Mouse (Mus musculus) neural tube, embryonic 14.5 days (tissue): ENCODE results near the gene Epp13. TPM values are rescaled to one million over a fixed set of nuclear protein-coding genes. Genes with fewer than 3 reads are reported as not detected.

Experiments
- ATAC-seq: fragments of 200-750 bp; cut with Nextera tagmentation; 2 replicates; pipeline ENCODE4 v1.8.0; 2017; ENCODE audit warnings: low read depth, mild to moderate bottlenecking, moderate TSS enrichment, moderate library complexity
- H3K27ac ChIP-seq: fragments of 300-500 bp; sonication (generic); 2 replicates; pipeline ENCODE4 v1.5.1; 2014; ENCODE audit warnings: low read depth, mild to moderate bottlenecking, control low read depth, low read length, moderate library complexity, mixed read lengths
- H3K27me3 ChIP-seq: fragments of 300-500 bp; sonication (generic); 2 replicates; pipeline ENCODE4 v1.6.1; 2014; ENCODE audit warnings: low read length; ENCODE audit not compliant: control insufficient read depth, insufficient read depth
- H3K36me3 ChIP-seq: fragments of 300-500 bp; sonication (generic); 2 replicates; pipeline ENCODE4 v1.6.1; 2014; ENCODE audit warnings: low read length, mixed read lengths; ENCODE audit not compliant: control insufficient read depth, insufficient read depth
- H3K4me1 ChIP-seq: fragments of 300-500 bp; sonication (generic); 2 replicates; pipeline ENCODE4 v1.6.1; 2014; ENCODE audit warnings: low read length; ENCODE audit not compliant: control insufficient read depth, insufficient read depth
- H3K4me2 ChIP-seq: fragments of 300-500 bp; sonication (generic); 2 replicates; pipeline ENCODE4 v1.6.1; 2014; ENCODE audit warnings: mild to moderate bottlenecking, low read depth, low read length, control low read depth
- H3K4me3 ChIP-seq: fragments of 300-500 bp; sonication (generic); 2 replicates; pipeline ENCODE4 v1.5.1; 2014; ENCODE audit warnings: low read depth, low read length, control low read depth, mixed read lengths
- H3K9ac ChIP-seq: fragments of 300-500 bp; sonication (generic); replicated peaks from 2 replicates; pipeline ENCODE4 v1.6.1; 2014; ENCODE audit warnings: low read depth, mild to moderate bottlenecking, control low read depth, low read length, mixed read lengths
- H3K9me3 ChIP-seq: fragments of 300-500 bp; sonication (generic); 2 replicates; pipeline ENCODE4 v1.6.1; 2016; ENCODE audit warnings: low read length; ENCODE audit not compliant: control insufficient read depth
- WGBS: fragments of 180-500 bp; shearing (Covaris S2); extraction: QIAGEN DNeasy Blood & Tissue Kit; methylation state at CpG from one replicate; pipeline ENCODE4 v1.1.7; 2014; 5-methylcytosine and 5-hydroxymethylcytosine counted together
- polyA plus RNA-seq: library from polyadenylated mRNA; unstranded; fragments of >200 nt; fragmentation: Nextera tagmentation; extraction: Ambion mirVana; gene quantifications from 2 replicates; pipeline ENCODE4 v1.2.1, GENCODE M21; 2014

Gene Epp13
- polyA plus RNA-seq, 1 experiment from 2014 or later: not detected

DNA sequence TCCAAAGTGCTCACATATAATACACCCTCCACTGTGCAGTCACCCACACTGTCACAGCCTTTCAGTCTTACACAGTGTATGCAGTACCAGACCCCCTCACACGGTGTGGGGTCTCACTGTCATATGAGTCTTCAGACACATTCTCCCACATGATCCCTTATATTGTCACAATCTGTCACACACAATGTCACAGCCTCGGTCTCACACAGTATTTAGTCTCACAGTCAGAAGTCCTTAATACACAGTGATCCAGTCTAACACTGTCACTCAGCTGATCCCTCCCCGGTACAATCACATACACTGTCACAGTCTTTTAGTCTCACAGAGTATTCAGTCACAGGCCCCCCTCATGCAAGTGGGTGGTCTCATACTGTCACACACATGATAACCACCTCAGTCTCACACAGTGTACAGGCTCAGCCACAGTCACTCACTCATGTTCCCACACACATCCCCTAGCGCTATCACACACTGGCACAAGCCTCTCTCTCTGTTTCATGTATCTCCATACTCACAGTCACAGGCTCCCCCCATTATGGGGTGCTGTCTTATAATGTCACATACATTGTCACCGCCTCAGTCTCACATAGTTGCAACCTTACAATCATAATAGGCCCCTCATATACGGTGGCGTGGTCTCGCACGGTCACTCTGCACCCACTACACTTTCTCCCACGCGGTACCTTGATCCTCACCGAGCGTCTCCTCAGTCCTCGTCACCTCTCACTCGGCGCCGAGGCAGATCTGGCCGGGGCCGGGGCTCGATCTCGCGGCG is 78.1 kb downstream of the Epp13 start:
- Histone ChIP-seq H3K36me3 (peaks cover 4% of the 10 kb centered on the region; the same call in 1 of the 2 replicates), H3K27ac (peak overlapping the region; percentile 87), H3K4me1 (peaks cover 7% of the 10 kb centered on the region), H3K9ac (peak overlapping the region; percentile 82), H3K27me3 (no peaks in the 10 kb centered on the region), H3K9me3 (no peaks in the 10 kb centered on the region), H3K4me2 (peak overlapping the region; percentile 48), H3K4me3 (peak overlapping the region; percentile 58)
- 15% methylated on average over 23 of the region's 23 CpGs for WGBS
- ATAC-seq: peak; percentile 83

DNA sequence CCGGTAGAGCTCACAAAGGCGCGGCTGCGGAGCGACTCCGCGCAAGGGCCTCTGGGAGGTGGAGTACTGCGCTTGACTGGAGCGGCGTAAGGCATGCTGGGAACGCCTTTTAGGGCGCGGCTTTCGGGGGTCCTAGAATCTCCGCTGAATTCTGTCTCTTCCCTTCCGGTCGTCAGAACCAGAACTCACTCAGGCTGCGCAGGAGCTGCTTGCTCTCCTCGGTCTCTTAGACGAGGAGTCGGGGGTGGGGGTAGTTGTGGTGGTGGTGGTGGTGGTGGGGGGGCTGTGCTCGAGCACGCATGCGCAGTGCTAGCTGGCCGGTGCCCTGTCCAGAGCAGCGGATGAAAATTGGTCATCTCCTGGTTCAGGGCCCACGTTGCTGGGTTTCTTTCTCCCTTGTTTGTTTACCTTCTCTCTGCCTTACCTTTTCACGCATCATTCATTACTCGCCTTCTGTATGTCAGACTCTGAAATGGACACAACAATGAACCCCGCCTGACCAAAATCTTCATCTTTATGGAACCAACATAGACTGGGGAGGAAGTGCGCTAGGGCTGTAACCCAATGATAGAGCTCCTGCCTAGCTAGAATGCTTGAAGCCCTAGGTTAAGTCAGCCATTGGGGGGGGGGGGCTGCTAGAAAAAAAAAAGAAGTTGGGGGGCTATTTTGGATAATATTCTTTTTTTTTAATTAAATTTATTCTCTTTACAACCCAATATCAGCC is 78.9 kb downstream of the Epp13 start, which contains the start of gene Zfp583:
Gene Zfp583 (minus strand): TSS at position 53 of the 724 bp plus-strand sequence.
- H3K4me3 ChIP-seq: peak within 1 kb of the TSS; percentile 58
- no peaks in the 10 kb centered on the region for H3K27me3 ChIP-seq
- H3K9me3 ChIP-seq: no peaks in the 10 kb centered on the region
- H3K4me2 ChIP-seq: peak within 1 kb of the TSS; percentile 48
- H3K9ac ChIP-seq: peak within 1 kb of the TSS; percentile 82
- H3K4me1 ChIP-seq: peaks cover 7% of the 10 kb centered on the region
- 5% methylated on average over 31 of the region's 31 CpGs for WGBS
- H3K36me3 ChIP-seq: peaks cover 4% of the 10 kb centered on the region; the same call in 1 of the 2 replicates
- peak; percentile 94 for ATAC-seq
- H3K27ac ChIP-seq: peak within 1 kb of the TSS; percentile 87

Other genes with a start within 250 kb of the Epp13 start
- gene Vmn1r65, start 241.7 kb upstream of the Epp13 start, polyA plus RNA-seq: not detected in 2 replicates
- 0.05 TPM in 1 of 2 replicates, not detected in the other for gene Nlrp4c, start 207.5 kb upstream of the Epp13 start, polyA plus RNA-seq
- 13.7 and 15.4 TPM in 2 replicates for gene Zfp787, start 96.7 kb upstream of the Epp13 start, polyA plus RNA-seq
- 78.5 and 79.4 TPM in 2 replicates for gene Zfp444, start 80.5 kb upstream of the Epp13 start, polyA plus RNA-seq
- gene Galp, start 55.6 kb upstream of the Epp13 start, polyA plus RNA-seq: not detected in 2 replicates
- gene Zscan5b, start 30.4 kb upstream of the Epp13 start, polyA plus RNA-seq: not detected in 2 replicates
- 18.1 and 19.8 TPM in 2 replicates for gene Zfp667, start 33.9 kb downstream of the Epp13 start, polyA plus RNA-seq
- gene Zfp583, start 78.6 kb downstream of the Epp13 start, polyA plus RNA-seq: 15.6 and 17.0 TPM in 2 replicates
- 7.8 and 9.4 TPM in 2 replicates for gene Gm3854, start 91.0 kb downstream of the Epp13 start, polyA plus RNA-seq
- 5.0 and 6.1 TPM in 2 replicates for gene Zfp78, start 110.6 kb downstream of the Epp13 start, polyA plus RNA-seq
- gene Zfp28, start 130.6 kb downstream of the Epp13 start, polyA plus RNA-seq: 17.8 and 19.7 TPM in 2 replicates
- gene Smim17, start 146.0 kb downstream of the Epp13 start, polyA plus RNA-seq: 6.7 and 9.4 TPM in 2 replicates
- gene Gm20715, start 157.6 kb downstream of the Epp13 start, polyA plus RNA-seq: 0.12 TPM in 1 of 2 replicates, not detected in the other
- 0.46 and 0.71 TPM in 2 replicates for gene Olfr1344, start 186.0 kb downstream of the Epp13 start, polyA plus RNA-seq
- gene Olfr1336, start 203.5 kb downstream of the Epp13 start, polyA plus RNA-seq: 0.03 TPM in 1 of 2 replicates, not detected in the other
- gene Olfr1346, start 214.4 kb downstream of the Epp13 start, polyA plus RNA-seq: not detected in 2 replicates
- not detected in 2 replicates for gene Olfr5, start 234.2 kb downstream of the Epp13 start, polyA plus RNA-seq
- not detected in 2 replicates for gene Olfr1347, start 247.0 kb downstream of the Epp13 start, polyA plus RNA-seq